Mouse (Mus musculus): Measurements from ENCODE around the gene Fam78b. TPM values are rescaled to one million over a fixed set of nuclear protein-coding genes. Genes with fewer than 3 reads are reported as not detected.
A peak's percentile ranks its signal among the peaks of the same experiment; 100 is the strongest.

The Fam78b gene
- total RNA-seq, 2 experiments from 2014 or later: 24.5 to 26.9 TPM

- DNase-seq: no peak
These were observed 97.5 kb downstream of the Fam78b start for GRCm38 (mm10) chr1:167098741-167099140.

- DNase-seq: no peak
These were observed 100.8 kb downstream of the Fam78b start for GRCm38 (mm10) chr1:167102046-167102445.

DNA sequence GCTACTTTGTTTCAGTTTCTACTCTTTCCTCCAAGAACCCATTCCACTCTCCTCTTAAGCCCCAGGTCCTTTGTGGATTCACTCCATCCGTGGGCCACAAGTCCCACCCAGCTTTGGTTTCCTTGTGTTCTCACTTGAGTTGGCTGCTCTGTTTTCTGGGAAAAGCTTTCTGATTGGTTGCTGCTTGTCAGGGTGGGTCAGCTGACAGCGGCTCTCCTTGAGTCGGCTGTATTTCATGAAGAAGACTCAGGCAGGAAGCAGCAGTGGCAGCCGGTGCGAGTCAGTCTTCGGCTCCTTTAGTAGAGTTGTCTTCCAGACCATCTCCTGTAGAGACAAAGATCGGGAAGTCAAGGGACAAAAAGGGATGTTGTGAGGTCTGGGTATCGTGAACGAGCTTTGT lies 101.3 kb downstream of the Fam78b start:
- DNase-seq: no peak

DNA sequence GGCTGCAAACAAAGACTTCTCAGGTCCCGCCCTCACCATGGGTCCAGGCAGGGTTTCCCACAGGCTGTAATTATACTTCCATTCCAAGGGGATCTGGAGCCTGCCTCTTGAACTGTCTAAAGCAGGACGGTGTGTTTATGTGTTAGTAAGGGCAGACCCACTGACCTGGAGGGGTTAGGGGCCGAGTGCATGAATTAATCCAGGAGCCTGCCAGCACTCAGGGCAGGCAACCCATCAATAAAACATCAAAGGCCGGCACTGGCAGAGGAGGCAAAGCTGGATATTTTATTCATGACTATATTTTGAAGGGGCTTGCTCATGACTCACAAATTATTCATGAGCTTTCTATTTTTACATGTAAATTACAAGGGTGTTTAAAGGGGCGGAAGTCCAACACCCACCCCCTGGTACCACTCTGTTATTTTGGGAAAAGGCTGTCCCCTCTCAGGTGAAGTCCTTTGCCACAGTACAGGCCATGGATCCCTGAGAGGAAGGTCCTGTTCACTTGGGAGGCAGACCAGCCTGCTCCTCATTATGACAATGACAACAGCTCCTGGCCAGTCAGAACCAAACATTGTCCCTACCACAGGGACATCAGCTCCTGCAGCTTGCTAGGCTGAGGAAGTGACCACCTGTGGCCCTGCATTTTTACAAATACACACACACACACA lies 103.9 kb downstream of the Fam78b start:
- no peak for DNase-seq

- DNase-seq: no peak
These were observed 104.7 kb downstream of the Fam78b start for GRCm38 (mm10) chr1:167105916-167106315.

- DNase-seq: peak in 1 of 2 experiments; percentile 7
These were observed 107.8 kb downstream of the Fam78b start for GRCm38 (mm10) chr1:167108973-167109509.

GRCm38 (mm10) chr1:167114363-167115050 lies 113.3 kb downstream of the Fam78b start:
- no peak for DNase-seq

DNA sequence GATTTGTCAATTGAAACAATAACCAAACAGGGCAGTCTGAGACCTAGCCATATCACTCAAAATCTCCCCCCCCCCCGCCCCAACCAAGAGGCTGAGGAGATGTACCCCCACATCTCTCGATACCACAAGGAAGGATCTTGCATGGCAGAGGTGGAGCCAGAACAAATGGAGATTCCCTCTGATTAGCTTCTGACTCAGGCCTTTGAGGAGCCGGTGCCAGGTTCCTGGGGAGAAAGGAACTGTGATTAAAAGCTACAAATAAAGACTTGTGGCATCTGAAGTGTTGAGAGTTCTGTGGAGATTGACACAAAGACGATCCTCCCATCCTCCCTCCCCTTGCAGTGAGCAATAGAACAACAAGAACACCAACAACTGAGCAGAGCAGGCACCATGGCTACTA lies 113.9 kb downstream of the Fam78b start:
- no peak for DNase-seq

GRCm38 (mm10) chr1:167116733-167117132 lies 115.5 kb downstream of the Fam78b start:
- no peak for DNase-seq

DNA sequence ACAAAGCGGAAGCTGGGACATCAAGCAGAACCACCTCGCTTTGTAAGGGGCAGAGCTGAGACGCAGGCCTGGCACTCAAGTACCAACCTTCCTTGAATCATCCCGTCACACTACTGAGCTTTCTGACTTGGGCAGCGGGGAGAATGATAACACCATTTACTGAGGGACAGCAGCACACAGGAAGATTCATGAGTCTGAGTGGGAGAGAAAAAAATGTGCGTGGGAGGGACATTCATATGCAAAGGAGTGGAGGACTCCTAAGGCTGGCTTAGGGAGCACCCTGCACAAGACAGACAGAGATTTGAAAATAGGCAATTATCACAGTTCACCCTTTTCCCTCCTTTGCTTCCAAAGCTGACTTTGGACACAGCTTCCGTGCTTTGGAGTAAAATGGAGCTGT lies 117.8 kb downstream of the Fam78b start:
- no peak for DNase-seq

DNA sequence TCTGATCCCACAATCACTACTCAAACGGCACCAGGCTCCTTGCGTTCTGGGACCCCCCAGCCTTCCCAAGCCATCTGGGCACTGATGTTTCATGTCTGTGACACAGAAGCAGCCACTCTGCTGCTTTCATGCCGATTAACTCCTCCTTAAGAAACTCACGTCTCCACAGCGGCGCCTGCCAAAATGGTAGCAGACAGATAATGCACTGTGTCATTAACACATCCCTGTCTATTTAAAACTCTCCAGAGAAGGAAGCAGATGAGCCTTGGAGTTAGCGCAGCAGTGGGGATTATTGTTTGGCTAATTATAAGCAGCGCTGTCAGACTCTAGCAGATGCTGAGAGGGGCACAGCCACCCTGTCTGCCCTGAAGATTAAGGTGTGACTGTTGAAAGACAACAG lies 118.2 kb downstream of the Fam78b start:
- DNase-seq: peak in 1 of 2 experiments; percentile 8

DNA sequence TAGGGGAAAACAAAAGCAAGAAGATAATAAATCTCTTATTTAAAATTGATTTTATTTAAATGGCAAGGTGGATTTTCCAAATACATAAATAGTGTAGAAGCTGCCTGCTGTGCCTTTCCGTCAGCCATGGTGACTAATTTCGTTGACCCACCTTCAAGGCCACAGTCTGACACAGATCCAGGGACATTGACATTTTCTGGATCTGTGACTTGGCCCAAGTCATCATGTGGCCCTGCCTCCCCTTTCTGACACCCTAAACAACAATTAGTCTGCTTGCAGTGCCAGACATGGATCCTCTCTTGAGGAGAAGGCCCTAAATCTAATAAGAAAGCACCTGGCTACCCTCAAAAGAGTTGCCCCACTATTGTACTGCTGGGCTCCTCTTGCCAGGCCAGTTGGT lies 121.2 kb downstream of the Fam78b start:
- no peak for DNase-seq

DNA sequence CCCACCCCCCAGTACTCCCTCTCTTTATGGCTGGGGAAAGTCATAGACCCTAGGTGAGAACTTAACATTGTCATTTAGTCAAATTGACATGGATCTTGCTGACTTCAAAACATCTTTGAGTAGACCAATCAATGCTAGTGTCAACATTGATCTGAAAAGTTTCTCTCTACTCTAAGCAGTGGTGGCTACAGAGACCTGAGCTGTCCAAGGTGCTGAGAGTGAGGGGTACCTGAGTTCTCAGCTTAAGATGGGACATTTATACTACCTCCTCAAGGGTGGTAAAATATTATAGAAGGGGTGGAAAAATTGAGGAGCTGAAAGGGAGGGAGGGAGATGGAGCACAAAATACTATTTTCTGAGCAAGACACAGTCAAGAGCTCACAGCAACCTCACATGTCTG lies 122.3 kb downstream of the Fam78b start:
- no peak for DNase-seq

GRCm38 (mm10) chr1:167125870-167126269 lies 124.7 kb downstream of the Fam78b start:
- DNase-seq: no peak

GRCm38 (mm10) chr1:167126292-167126691 lies 125.1 kb downstream of the Fam78b start:
- DNase-seq: no peak

DNA sequence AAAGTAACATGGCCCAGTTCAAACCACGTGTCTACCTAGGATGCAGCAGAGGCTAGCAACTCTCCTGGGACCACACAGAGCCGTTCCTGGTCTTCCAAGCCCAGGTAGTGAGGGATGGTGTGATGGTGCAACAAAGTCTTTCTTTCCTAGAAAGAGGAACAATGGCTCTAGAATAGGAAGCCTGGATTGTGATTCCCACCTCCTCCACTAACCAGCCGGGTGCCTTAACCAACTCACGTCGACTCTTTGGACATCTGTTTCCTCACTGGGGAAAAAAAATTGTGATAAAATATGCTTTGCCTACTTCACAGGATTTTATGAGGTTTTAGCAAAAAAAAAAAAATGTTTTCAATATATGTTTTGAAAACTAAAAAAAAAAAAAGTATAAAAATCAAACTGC lies 134.5 kb downstream of the Fam78b start:
- DNase-seq: no peak
